Mouse (Mus musculus) hindbrain, embryonic 13.5 days (tissue): ENCODE data around the gene Trim23. TPM values are rescaled to one million over a fixed set of nuclear protein-coding genes. Genes with fewer than 3 reads are reported as not detected.
"Not testable (repeated sequence)": the region's sequence is repeated elsewhere in the genome, so short reads cannot be mapped to it uniquely, and the experiment has no call there.

Source experiments
- ATAC-seq: fragments of 200-750 bp; cut with Nextera tagmentation; 2 replicates; pipeline ENCODE4 v1.8.0; 2017; ENCODE audit warnings: moderate TSS enrichment; ENCODE audit not compliant: low FRiP score
- H3K27ac ChIP-seq: fragments of 300-500 bp; sonication (generic); 2 replicates; pipeline ENCODE4 v1.5.1; 2015; ENCODE audit warnings: inconsistent platforms, mild to moderate bottlenecking, moderate library complexity
- H3K27me3 ChIP-seq: fragments of 300-500 bp; sonication (generic); 2 replicates; pipeline ENCODE4 v1.6.1; 2015; ENCODE audit warnings: mild to moderate bottlenecking, inconsistent platforms
- H3K36me3 ChIP-seq: fragments of 300-500 bp; sonication (generic); 2 replicates; pipeline ENCODE4 v1.6.1; 2015; ENCODE audit warnings: mild to moderate bottlenecking, inconsistent platforms
- H3K4me1 ChIP-seq: fragments of 300-500 bp; sonication (generic); replicated peaks from 2 replicates; pipeline ENCODE4 v1.6.1; 2015; ENCODE audit warnings: inconsistent platforms
- H3K4me2 ChIP-seq: fragments of 300-500 bp; sonication (generic); 2 replicates; pipeline ENCODE4 v1.6.1; 2015; ENCODE audit warnings: inconsistent platforms, mild to moderate bottlenecking, moderate library complexity
- H3K4me3 ChIP-seq: fragments of 300-500 bp; sonication (generic); 2 replicates; pipeline ENCODE4 v1.5.1; 2015; ENCODE audit warnings: mild to moderate bottlenecking, inconsistent platforms
- H3K9ac ChIP-seq: fragments of 300-500 bp; sonication (generic); 2 replicates; pipeline ENCODE4 v1.6.1; 2015; ENCODE audit warnings: mild to moderate bottlenecking, inconsistent platforms
- H3K9me3 ChIP-seq: fragments of 300-500 bp; sonication (generic); 2 replicates; pipeline ENCODE4 v1.6.1; 2016; ENCODE audit warnings: inconsistent platforms
- WGBS: fragments of 180-500 bp; shearing (Covaris S2); methylation state at CpG from one replicate; pipeline ENCODE4 v1.1.7; 2015; 5-methylcytosine and 5-hydroxymethylcytosine counted together
- polyA plus RNA-seq: library from polyadenylated mRNA; unstranded; fragments of >200 nt; fragmentation: Nextera tagmentation; extraction: Ambion mirVana; gene quantifications from 2 replicates; pipeline ENCODE4 v1.2.1, GENCODE M21; 2015

The Trim23 gene
- polyA plus RNA-seq, 1 experiment from 2014 or later: 34.2 TPM

- H3K27ac ChIP-seq: peak within 1 kb of the TSS; percentile 88
- WGBS: under 1% methylated on average over 32 of the region's 32 CpGs
- no peaks in the 10 kb centered on the region for H3K9me3 ChIP-seq
- H3K4me2 ChIP-seq: peak within 1 kb of the TSS; percentile 87
- ATAC-seq: peak; percentile 95
- H3K4me3 ChIP-seq: peak within 1 kb of the TSS; percentile 89
- peak within 1 kb of the TSS; percentile 93 for H3K9ac ChIP-seq
- peaks cover 7% of the 10 kb centered on the region for H3K36me3 ChIP-seq
- no peaks in the 10 kb centered on the region for H3K27me3 ChIP-seq
- peaks cover 18% of the 10 kb centered on the region for H3K4me1 ChIP-seq
Observed at GRCm38 (mm10) chr13:104177796-104178649, 574 bp upstream of the Trim23 start, which contains the start of gene Trappc13. TSS of gene Trappc13 (minus strand) at chr13:104178469.

GRCm38 (mm10) chr13:104179176-104179888 lies 735 bp downstream of the Trim23 start:
- peak; percentile 8 for ATAC-seq
- H3K4me3 ChIP-seq: peak overlapping the region; percentile 89

GRCm38 (mm10) chr13:104187357-104187756 lies 8.8 kb downstream of the Trim23 start:
- H3K27me3 ChIP-seq: no peaks in the 10 kb centered on the region
- H3K27ac ChIP-seq: no peak overlapping the region
- 95% methylated on average over 4 of the region's 4 CpGs for WGBS
- H3K4me1 ChIP-seq: no peaks in the 10 kb centered on the region
- no peak for ATAC-seq
- no peaks in the 10 kb centered on the region for H3K9me3 ChIP-seq
- no peak overlapping the region for H3K9ac ChIP-seq
- no peak overlapping the region for H3K4me3 ChIP-seq
- peaks cover 41% of the 10 kb centered on the region for H3K36me3 ChIP-seq
- H3K4me2 ChIP-seq: no peak overlapping the region

More at GRCm38 (mm10) chr13:104179176-104179888, 735 bp downstream of the Trim23 start:
- peaks cover 15% of the 10 kb centered on the region for H3K4me1 ChIP-seq
- H3K27me3 ChIP-seq: no peaks in the 10 kb centered on the region
- no peaks in the 10 kb centered on the region for H3K9me3 ChIP-seq
- 25% methylated on average over 13 of the region's 13 CpGs for WGBS
- peaks cover 17% of the 10 kb centered on the region for H3K36me3 ChIP-seq
- peak overlapping the region; percentile 88 for H3K27ac ChIP-seq
- peak overlapping the region; percentile 73 for H3K4me2 ChIP-seq
- peak overlapping the region; percentile 93 for H3K9ac ChIP-seq

GRCm38 (mm10) chr13:104195891-104196290 lies 17.3 kb downstream of the Trim23 start:
- not testable (repeated sequence) for H3K4me3 ChIP-seq, H3K9me3 ChIP-seq, H3K9ac ChIP-seq, H3K27me3 ChIP-seq, H3K4me1 ChIP-seq, H3K4me2 ChIP-seq, H3K27ac ChIP-seq, ATAC-seq
- H3K36me3 ChIP-seq: peaks cover 45% of the 10 kb centered on the region

GRCm38 (mm10) chr13:104204313-104204712 lies 25.7 kb downstream of the Trim23 start:
- H3K36me3 ChIP-seq: peaks cover 28% of the 10 kb centered on the region
- WGBS: 82% methylated on average over 1 of the region's 1 CpGs
- no peak for ATAC-seq

GRCm38 (mm10) chr13:104227478-104227877 lies 48.9 kb downstream of the Trim23 start:
- 85% methylated on average over 3 of the region's 3 CpGs for WGBS
- no peaks in the 10 kb centered on the region for H3K9me3 ChIP-seq

More at GRCm38 (mm10) chr13:104204313-104204712, 25.7 kb downstream of the Trim23 start:
- H3K4me2 ChIP-seq: no peak overlapping the region
- no peak overlapping the region for H3K27ac ChIP-seq
- H3K4me1 ChIP-seq: no peaks in the 10 kb centered on the region
- H3K9me3 ChIP-seq: no peaks in the 10 kb centered on the region
- H3K27me3 ChIP-seq: no peaks in the 10 kb centered on the region
- no peak overlapping the region for H3K4me3 ChIP-seq
- H3K9ac ChIP-seq: no peak overlapping the region

GRCm38 (mm10) chr13:104228384-104229066 lies 49.9 kb downstream of the Trim23 start, which contains the start of the genes Cenpk and Ppwd1:
TSS of gene Cenpk (plus strand) at chr13:104228611.
TSS of gene Ppwd1 (minus strand) at chr13:104228843.
- peak within 1 kb of the TSS; percentile 74 for H3K4me3 ChIP-seq
- H3K4me1 ChIP-seq: peaks cover 16% of the 10 kb centered on the region
- under 1% methylated on average over 55 of the region's 55 CpGs for WGBS
- H3K4me2 ChIP-seq: peak within 1 kb of the TSS; percentile 73
- H3K9ac ChIP-seq: peak within 1 kb of the TSS; percentile 86
- H3K27me3 ChIP-seq: no peaks in the 10 kb centered on the region
- peak within 1 kb of the TSS; percentile 94 for H3K27ac ChIP-seq
- ATAC-seq: peak; percentile 100
- H3K9me3 ChIP-seq: no peaks in the 10 kb centered on the region
- no peaks in the 10 kb centered on the region for H3K36me3 ChIP-seq

More at GRCm38 (mm10) chr13:104227478-104227877, 48.9 kb downstream of the Trim23 start:
- Histone ChIP-seq H3K4me3 (peak overlapping the region; percentile 74), H3K9ac (peak overlapping the region; percentile 86), H3K4me1 (peaks cover 16% of the 10 kb centered on the region), H3K36me3 (no peaks in the 10 kb centered on the region), H3K27ac (no peak overlapping the region), H3K27me3 (no peaks in the 10 kb centered on the region), H3K4me2 (peak overlapping the region; percentile 70)
- no peak for ATAC-seq

GRCm38 (mm10) chr13:104229181-104229580 lies 50.6 kb downstream of the Trim23 start:
- ATAC-seq: 0 out of 2 replicates have a peak, but pooled peaks have one; percentile 24
- H3K36me3 ChIP-seq: no peaks in the 10 kb centered on the region
- peak overlapping the region; percentile 67 for H3K9ac ChIP-seq
- no peaks in the 10 kb centered on the region for H3K27me3 ChIP-seq
- H3K4me2 ChIP-seq: peak overlapping the region; percentile 73
- peaks cover 16% of the 10 kb centered on the region for H3K4me1 ChIP-seq
- H3K9me3 ChIP-seq: no peaks in the 10 kb centered on the region
- peak overlapping the region; percentile 74 for H3K4me3 ChIP-seq
- WGBS: 8% methylated on average over 15 of the region's 15 CpGs
- no peak overlapping the region for H3K27ac ChIP-seq

Other genes with a start within 250 kb of the Trim23 start
- 41.9 and 44.8 TPM in 2 replicates for gene Nln, start 69.2 kb upstream of the Trim23 start, polyA plus RNA-seq
- 32.7 and 34.7 TPM in 2 replicates for gene Sgtb, start 69.1 kb upstream of the Trim23 start, polyA plus RNA-seq
- gene Trappc13, start 328 bp upstream of the Trim23 start, polyA plus RNA-seq: 66.3 and 68.2 TPM in 2 replicates
- 16.6 and 18.6 TPM in 2 replicates for gene Cenpk, start 49.8 kb downstream of the Trim23 start, polyA plus RNA-seq
- 9.0 and 9.6 TPM in 2 replicates for gene Ppwd1, start 50.0 kb downstream of the Trim23 start, polyA plus RNA-seq
- gene Adamts6, start 109.0 kb downstream of the Trim23 start, polyA plus RNA-seq: 1.6 and 1.8 TPM in 2 replicates